Mouse (Mus musculus): ENCODE results near the gene Atg2a. TPM values are rescaled to one million over a fixed set of nuclear protein-coding genes. Genes with fewer than 3 reads are reported as not detected.

Gene Atg2a
- polyA plus RNA-seq, 1 experiment: 82.4 TPM

DNA sequence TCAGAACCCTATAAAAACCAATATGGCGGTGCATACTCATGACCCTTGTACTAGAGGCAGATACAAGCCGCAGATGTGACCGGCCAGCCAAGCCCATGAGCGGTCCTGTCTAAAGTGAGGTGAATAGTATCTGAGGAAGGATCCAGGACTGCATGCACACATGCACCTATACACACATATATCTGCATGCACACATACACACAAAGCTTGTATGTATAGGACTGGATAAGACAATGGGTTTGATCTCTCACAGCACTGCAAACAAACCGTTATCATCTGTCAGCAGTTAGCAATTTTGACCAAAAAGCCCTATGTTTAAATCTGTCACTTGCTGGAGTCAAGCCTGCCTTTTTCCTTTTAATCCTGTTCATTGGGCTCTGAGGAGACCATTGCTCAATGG, 60.6 kb downstream of the Atg2a start:
- H3K4me1 ChIP-seq (replicated peaks; ENCODE audit: control insufficient read depth, insufficient read depth, low read length): peaks cover 27% of the 10 kb centered on the region
- no peak overlapping the region for H3K4me3 ChIP-seq (ENCODE audit: control insufficient read depth, insufficient read depth, low read length)
- no peak for DNase-seq
- H3K27me3 ChIP-seq (ENCODE audit: control insufficient read depth, insufficient read depth, low read length): no peaks in the 10 kb centered on the region
- 84% methylated on average over 5 of the region's 5 CpGs for WGBS
- no peak overlapping the region for H3K27ac ChIP-seq (ENCODE audit: control insufficient read depth, insufficient read depth, low read length)
- TF ChIP-seq CTCF (IDR thresholded peaks at IDR 0.05; ENCODE audit: borderline replicate concordance, control insufficient read depth, extremely low read depth, insufficient read depth, low read length, poor library complexity) (no peak), POLR2A (IDR thresholded peaks at IDR 0.05; ENCODE audit: control insufficient read depth, extremely low read depth, insufficient read depth, low read length, poor library complexity) (no peak)
- H3K36me3 ChIP-seq (ENCODE audit: control insufficient read depth, insufficient read depth, low read length): peaks cover 6% of the 10 kb centered on the region; the same call in 1 of the 2 replicates

DNA sequence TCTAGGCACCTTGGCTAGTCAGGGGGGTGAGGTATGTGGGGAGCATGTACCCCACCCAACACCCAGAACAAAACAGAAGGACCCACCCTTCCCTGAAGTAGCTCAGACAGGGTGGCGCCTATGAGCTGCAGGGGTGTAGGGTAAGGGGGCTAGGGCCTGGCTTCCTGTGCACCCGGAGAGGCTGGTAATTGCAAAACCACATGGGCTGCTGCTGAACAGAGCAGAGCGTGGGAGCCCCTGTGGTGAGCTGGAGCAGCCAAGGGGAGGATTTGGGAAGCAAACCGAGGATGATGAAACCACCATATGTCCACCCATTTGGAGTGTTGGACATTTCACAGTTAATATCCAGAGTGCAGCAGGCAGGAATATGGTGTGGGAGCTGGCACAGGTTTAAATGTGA, 61.1 kb downstream of the Atg2a start:
- Histone ChIP-seq H3K27me3 (ENCODE audit: control insufficient read depth, insufficient read depth, low read length) (no peaks in the 10 kb centered on the region), H3K4me1 (replicated peaks; ENCODE audit: control insufficient read depth, insufficient read depth, low read length) (peaks cover 27% of the 10 kb centered on the region), H3K27ac (ENCODE audit: control insufficient read depth, insufficient read depth, low read length) (no peak overlapping the region), H3K36me3 (ENCODE audit: control insufficient read depth, insufficient read depth, low read length) (peaks cover 6% of the 10 kb centered on the region; the same call in 1 of the 2 replicates), H3K4me3 (ENCODE audit: control insufficient read depth, insufficient read depth, low read length) (no peak overlapping the region)
- 2% methylated on average over 4 of the region's 4 CpGs for WGBS
- DNase-seq: peak; percentile 32
- TF ChIP-seq CTCF (IDR thresholded peaks at IDR 0.05; ENCODE audit: borderline replicate concordance, control insufficient read depth, extremely low read depth, insufficient read depth, low read length, poor library complexity): no peak
- no peak for TF ChIP-seq POLR2A (IDR thresholded peaks at IDR 0.05; ENCODE audit: control insufficient read depth, extremely low read depth, insufficient read depth, low read length, poor library complexity)

DNA sequence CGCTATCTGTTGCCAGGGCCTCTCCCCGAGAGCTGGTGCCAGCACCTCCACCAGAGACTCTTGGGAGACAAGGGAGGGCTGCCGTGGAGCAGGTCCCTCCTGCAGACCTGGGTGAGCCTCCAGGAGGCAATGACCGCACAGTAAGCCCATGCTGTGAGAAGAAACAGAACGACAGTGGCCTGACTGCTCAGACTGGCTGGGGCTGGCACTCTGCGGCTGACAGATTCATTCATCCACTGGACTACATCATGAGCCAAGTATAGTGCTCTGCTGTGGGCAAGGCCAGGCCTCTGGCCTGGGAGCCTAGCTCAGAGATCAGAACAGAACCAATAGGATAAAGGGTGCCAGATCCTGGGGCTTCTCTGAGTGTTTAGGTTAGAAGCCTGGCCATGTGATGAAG, 62.4 kb downstream of the Atg2a start:
- WGBS: 95% methylated on average over 6 of the region's 6 CpGs
- Histone ChIP-seq H3K27me3 (ENCODE audit: control insufficient read depth, insufficient read depth, low read length) (no peaks in the 10 kb centered on the region), H3K27ac (ENCODE audit: control insufficient read depth, insufficient read depth, low read length) (no peak overlapping the region), H3K36me3 (ENCODE audit: control insufficient read depth, insufficient read depth, low read length) (no peaks in the 10 kb centered on the region), H3K4me3 (ENCODE audit: control insufficient read depth, insufficient read depth, low read length) (no peak overlapping the region), H3K4me1 (replicated peaks; ENCODE audit: control insufficient read depth, insufficient read depth, low read length) (peaks cover 27% of the 10 kb centered on the region)
- DNase-seq: no peak
- TF ChIP-seq POLR2A (IDR thresholded peaks at IDR 0.05; ENCODE audit: control insufficient read depth, extremely low read depth, insufficient read depth, low read length, poor library complexity): no peak
- no peak for TF ChIP-seq CTCF (IDR thresholded peaks at IDR 0.05; ENCODE audit: borderline replicate concordance, control insufficient read depth, extremely low read depth, insufficient read depth, low read length, poor library complexity)

DNA sequence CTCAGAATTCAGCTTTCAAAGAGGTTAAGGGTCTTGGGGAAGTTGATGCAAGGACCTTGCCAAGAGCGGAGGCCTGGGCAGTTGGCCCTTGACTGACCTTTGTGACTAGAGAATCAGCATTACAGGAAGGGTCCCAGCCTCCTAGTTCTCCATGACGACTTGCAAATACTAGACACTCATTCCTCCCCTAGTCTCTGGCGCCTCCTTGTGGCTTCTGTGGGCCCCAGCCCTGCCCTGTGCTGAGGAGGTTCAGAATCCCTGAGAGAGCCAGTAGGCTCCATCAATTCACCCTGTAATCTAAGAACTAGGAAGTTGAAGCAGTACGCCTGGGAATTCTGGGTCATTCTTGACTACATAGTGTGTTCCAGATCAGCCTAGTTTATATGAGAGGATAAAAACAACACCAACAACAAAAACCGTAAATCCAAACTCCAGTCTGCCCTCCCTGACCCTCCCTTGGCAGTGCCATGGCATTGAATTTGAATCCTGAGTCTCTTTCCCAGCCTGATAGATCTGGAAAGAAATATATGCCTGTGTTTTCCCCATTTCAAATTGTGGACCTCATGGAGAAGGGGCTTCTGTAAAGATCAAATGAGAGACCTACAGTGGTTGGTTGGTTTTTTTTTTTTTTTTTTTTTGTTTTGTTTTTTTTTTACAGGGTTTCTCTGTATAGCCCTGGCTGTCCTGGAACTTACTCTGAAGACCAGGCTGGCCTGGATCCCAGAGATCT, 63.5 kb downstream of the Atg2a start:
- Histone ChIP-seq H3K36me3 (ENCODE audit: control insufficient read depth, insufficient read depth, low read length) (no peaks in the 10 kb centered on the region), H3K27me3 (ENCODE audit: control insufficient read depth, insufficient read depth, low read length) (no peaks in the 10 kb centered on the region), H3K4me3 (ENCODE audit: control insufficient read depth, insufficient read depth, low read length) (no peak overlapping the region), H3K27ac (ENCODE audit: control insufficient read depth, insufficient read depth, low read length) (no peak overlapping the region), H3K4me1 (replicated peaks; ENCODE audit: control insufficient read depth, insufficient read depth, low read length) (peaks cover 20% of the 10 kb centered on the region)
- 31% methylated on average over 5 of the region's 5 CpGs for WGBS
- peak; percentile 91 for DNase-seq
- TF ChIP-seq POLR2A (IDR thresholded peaks at IDR 0.05; ENCODE audit: control insufficient read depth, extremely low read depth, insufficient read depth, low read length, poor library complexity) (no peak), CTCF (IDR thresholded peaks at IDR 0.05; ENCODE audit: borderline replicate concordance, control insufficient read depth, extremely low read depth, insufficient read depth, low read length, poor library complexity) (peak; percentile 94)

DNA sequence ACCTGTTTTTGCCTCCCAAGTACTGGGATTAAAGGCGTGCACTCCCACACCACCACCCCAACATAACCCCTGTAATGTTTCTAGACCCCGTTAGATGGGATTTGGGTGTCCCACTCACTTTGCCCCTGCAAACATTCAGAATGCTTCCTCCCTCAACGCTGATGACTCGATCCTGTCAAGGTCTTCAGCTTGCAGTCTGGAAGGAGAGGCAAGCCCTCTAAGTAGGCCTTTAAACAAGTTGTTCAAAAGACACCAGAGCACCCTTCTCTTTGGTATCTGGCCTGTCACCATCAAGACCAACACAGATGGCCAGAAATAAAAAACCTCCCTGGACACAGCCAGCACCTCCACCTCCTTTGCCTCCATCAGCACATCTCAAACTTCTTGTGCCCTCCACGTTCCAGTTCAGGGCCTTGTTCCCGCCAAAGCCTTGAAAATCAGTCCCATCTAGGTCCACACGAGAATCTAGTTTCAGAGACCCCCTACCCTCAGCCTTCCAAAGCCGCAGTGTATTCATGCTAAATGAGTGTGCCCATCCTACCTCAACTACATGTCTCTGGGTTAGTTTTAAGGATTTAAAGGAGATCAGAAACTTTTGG, 64.1 kb downstream of the Atg2a start:
- TF ChIP-seq CTCF (IDR thresholded peaks at IDR 0.05; ENCODE audit: borderline replicate concordance, control insufficient read depth, extremely low read depth, insufficient read depth, low read length, poor library complexity) (no peak), POLR2A (IDR thresholded peaks at IDR 0.05; ENCODE audit: control insufficient read depth, extremely low read depth, insufficient read depth, low read length, poor library complexity) (no peak)
- H3K4me3 ChIP-seq (ENCODE audit: control insufficient read depth, insufficient read depth, low read length): peak overlapping the region; percentile 46; the same call in 1 of the 2 replicates
- H3K36me3 ChIP-seq (ENCODE audit: control insufficient read depth, insufficient read depth, low read length): no peaks in the 10 kb centered on the region
- peak; percentile 13 for DNase-seq
- peak overlapping the region; percentile 14 for H3K27ac ChIP-seq (ENCODE audit: control insufficient read depth, insufficient read depth, low read length)
- no peaks in the 10 kb centered on the region for H3K27me3 ChIP-seq (ENCODE audit: control insufficient read depth, insufficient read depth, low read length)
- 81% methylated on average over 8 of the region's 8 CpGs for WGBS
- peaks cover 14% of the 10 kb centered on the region for H3K4me1 ChIP-seq (replicated peaks; ENCODE audit: control insufficient read depth, insufficient read depth, low read length)

DNA sequence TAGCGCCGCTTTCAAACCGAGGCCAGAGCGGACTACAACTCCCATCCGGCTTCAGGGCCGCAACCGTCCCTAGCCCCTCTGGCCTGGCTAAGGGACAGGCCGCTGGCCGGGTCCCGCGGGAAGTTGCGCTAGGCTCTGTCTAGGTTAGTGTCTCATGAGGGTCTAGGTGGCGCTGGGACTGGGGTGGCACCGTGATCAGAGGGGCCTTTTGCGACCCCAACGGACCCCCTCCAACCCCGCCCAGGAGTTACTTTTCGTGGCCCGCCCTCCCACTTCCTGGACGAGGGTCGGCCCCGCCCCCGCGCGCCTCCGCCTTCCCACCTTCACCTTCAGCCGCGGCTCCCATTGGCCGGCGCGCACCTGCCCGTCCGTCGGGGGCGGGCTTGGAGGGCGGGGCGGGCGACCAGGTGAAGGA, 64.7 kb downstream of the Atg2a start, which contains the start of gene Cdc42bpg:
TSS of gene Cdc42bpg (plus strand) at position 320 of the 415 bp plus-strand sequence.
- WGBS: 3% methylated on average over 34 of the region's 38 CpGs
- TF ChIP-seq POLR2A (IDR thresholded peaks at IDR 0.05; ENCODE audit: control insufficient read depth, extremely low read depth, insufficient read depth, low read length, poor library complexity): no peak
- TF ChIP-seq CTCF (IDR thresholded peaks at IDR 0.05; ENCODE audit: borderline replicate concordance, control insufficient read depth, extremely low read depth, insufficient read depth, low read length, poor library complexity): no peak
- Histone ChIP-seq H3K27me3 (ENCODE audit: control insufficient read depth, insufficient read depth, low read length) (no peaks in the 10 kb centered on the region), H3K4me3 (ENCODE audit: control insufficient read depth, insufficient read depth, low read length) (peak within 1 kb of the TSS; percentile 46), H3K36me3 (ENCODE audit: control insufficient read depth, insufficient read depth, low read length) (no peaks in the 10 kb centered on the region), H3K27ac (ENCODE audit: control insufficient read depth, insufficient read depth, low read length) (peak within 1 kb of the TSS; percentile 71), H3K4me1 (replicated peaks; ENCODE audit: control insufficient read depth, insufficient read depth, low read length) (peaks cover 13% of the 10 kb centered on the region)
- peak; percentile 91 for DNase-seq

Measured in thymus, adult 2 months (tissue).